Mouse (Mus musculus) lung, adult 2 months (tissue): ENCODE measurements at regions not wholly inside any gene's neighbourhood (a gene's known extent, or its start where the extent isn't known, plus 50 kb on each side); places are given as distances from the start of the nearest gene placed in this dataset.

Experiments used
- CTCF ChIP-seq: fragments of 200-500 bp; IDR thresholded peaks from 2 replicates; pipeline ENCODE4 v1.5.1; 2011; ENCODE audit warnings: mild to moderate bottlenecking, low read length, control low read depth; ENCODE audit not compliant: insufficient read depth
- POLR2A ChIP-seq: fragments of 200-500 bp; IDR thresholded peaks from 2 replicates; pipeline ENCODE4 v1.6.1; 2011; ENCODE audit warnings: low read depth, mild to moderate bottlenecking, control low read depth, low read length, borderline replicate concordance; ENCODE audit errors: extremely low read depth

GRCm38 (mm10) chr16:63014453-63014852 lies 160.3 kb downstream of the Pros1 start:
- no peak for TF ChIP-seq POLR2A
- TF ChIP-seq CTCF: no peak
